Comparison of ENCODE assay signal across 16 mouse cellular contexts in the genomic region with DNA sequence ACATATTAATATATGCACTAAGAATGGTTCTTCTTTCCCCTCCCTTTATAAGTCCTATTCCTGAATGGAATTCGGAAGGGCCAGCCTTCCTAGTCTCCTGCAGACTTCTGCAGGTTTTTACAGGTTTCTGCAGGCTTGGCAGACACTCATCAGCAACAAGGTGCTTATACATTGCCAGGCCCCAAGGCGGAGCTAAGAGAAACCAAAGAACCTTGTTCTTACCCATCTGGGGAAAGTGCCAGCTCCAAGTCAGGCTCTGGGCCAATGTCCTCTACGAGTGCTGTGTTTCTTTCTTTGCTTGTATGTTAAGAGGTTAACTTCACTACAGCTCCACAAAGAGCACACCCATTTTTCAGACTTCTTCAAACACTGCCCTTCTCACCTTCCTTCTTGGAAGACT. TPM values are rescaled to one million over a fixed set of nuclear protein-coding genes. Genes with fewer than 3 reads are reported as not detected.
DNase-seq lines count a peak whose midpoint lies in the region; ATAC-seq and TF ChIP-seq lines count a peak whose summit lies in the region.
"Had no signal": no experiment of that assay in that cellular context is flagged by ENCODE, and none has a peak within 500 bp of the region (broad histone marks: within the 10 kb centered on the region; RNA-seq: fewer than 3 reads in every experiment).

No protein-coding gene starts in this region.

- no peaks in the 10 kb centered on the region for H3K4me1 ChIP-seq in kidney, adult 2 months (ENCODE audit: control insufficient read depth, insufficient read depth, low read length)
- no peaks in the 10 kb centered on the region for H3K4me1 ChIP-seq in kidney, embryonic 14.5 days (ENCODE audit: control insufficient read depth, insufficient read depth, low read length)
- H3K4me1 ChIP-seq in embryonic facial prominence, embryonic 14.5 days (ENCODE audit: control insufficient read depth, insufficient read depth, low read length) = no peaks in the 10 kb centered on the region
- no peaks in the 10 kb centered on the region for H3K4me1 ChIP-seq in liver, embryonic 12.5 days
- H3K4me1 ChIP-seq: hindbrain, embryonic 15.5 days; neural tube, embryonic 15.5 days had no signal

- ATAC-seq in kidney, embryonic 14.5 days (ENCODE audit: low FRiP score, low TSS enrichment) = no peak
- ATAC-seq in embryonic facial prominence, embryonic 14.5 days (ENCODE audit: low read depth) = peak; percentile 71; the same call in 1 of the 2 replicates
- ATAC-seq in liver, embryonic 12.5 days = no peak
- ATAC-seq: activated CD4-positive, CD25-positive, alpha-beta regulatory T cell, adult 4 months had no signal

- H3K27ac ChIP-seq in kidney, adult 2 months (ENCODE audit: insufficient read depth, low read depth, low read length) = no peak overlapping the region
- H3K27ac ChIP-seq in kidney, embryonic 14.5 days (ENCODE audit: low read depth, low read length) = no peak overlapping the region
- no peak overlapping the region for H3K27ac ChIP-seq in embryonic facial prominence, embryonic 14.5 days (replicated peaks; ENCODE audit: low read depth, low read length)
- H3K27ac ChIP-seq in liver, embryonic 12.5 days = no peak overlapping the region
- H3K27ac ChIP-seq: hindbrain, embryonic 15.5 days; neural tube, embryonic 15.5 days had no signal

- no peak overlapping the region for H3K4me2 ChIP-seq in kidney, embryonic 14.5 days (replicated peaks; ENCODE audit: low read depth, low read length)
- no peak overlapping the region for H3K4me2 ChIP-seq in embryonic facial prominence, embryonic 14.5 days (ENCODE audit: low read depth, low read length)
- no peak overlapping the region for H3K4me2 ChIP-seq in liver, embryonic 12.5 days
- H3K4me2 ChIP-seq: hindbrain, embryonic 15.5 days; neural tube, embryonic 15.5 days had no signal

- TF ChIP-seq POLR2A in kidney, adult 2 months (IDR thresholded peaks at IDR 0.05; ENCODE audit: low read depth, low read length) = no peak

- 27% methylated on average over 3 of the region's 3 CpGs for WGBS in kidney, adult 2 months
- 67% methylated on average over 3 of the region's 3 CpGs for WGBS in kidney, embryonic 14.5 days
- WGBS in embryonic facial prominence, embryonic 14.5 days = 52% methylated on average over 3 of the region's 3 CpGs
- WGBS in liver, embryonic 12.5 days (ENCODE audit: insufficient replicate concordance) = 51% methylated on average over 3 of the region's 3 CpGs

- peak; percentile 77 for DNase-seq in kidney, adult 2 months
- peak; percentile 77 for DNase-seq in embryonic facial prominence, embryonic 14.5 days (ENCODE audit: low spot score)
- DNase-seq in kidney, postnatal 10 days = peak; percentile 18
- DNase-seq in lung, postnatal 10 days = peak; percentile 3
- DNase-seq in spleen, postnatal 10 days (ENCODE audit: low spot score in 2 of 2) = no peak
- DNase-seq: cerebellum, adult 9-11 months; liver; right cerebral cortex, adult 18-20 months; thymus, adult 18-20 months had no signal

- H3K36me3 ChIP-seq in kidney, adult 2 months (ENCODE audit: control insufficient read depth, insufficient read depth, low read length) = no peaks in the 10 kb centered on the region
- no peaks in the 10 kb centered on the region for H3K36me3 ChIP-seq in kidney, embryonic 14.5 days (ENCODE audit: control insufficient read depth, insufficient read depth, low read length)
- no peaks in the 10 kb centered on the region for H3K36me3 ChIP-seq in embryonic facial prominence, embryonic 14.5 days (ENCODE audit: control insufficient read depth, insufficient read depth, low read length)
- no peaks in the 10 kb centered on the region for H3K36me3 ChIP-seq in liver, embryonic 12.5 days
- H3K36me3 ChIP-seq: hindbrain, embryonic 15.5 days; neural tube, embryonic 15.5 days had no signal

- no peak for TF ChIP-seq CTCF in kidney, adult 2 months (conservative IDR thresholded peaks at IDR 0.05; ENCODE audit: insufficient read depth, insufficient read length, low read depth, low read length)

- H3K27me3 ChIP-seq in kidney, adult 2 months (replicated peaks; ENCODE audit: control insufficient read depth, insufficient read depth, low read length) = no peaks in the 10 kb centered on the region
- H3K27me3 ChIP-seq in kidney, embryonic 14.5 days (ENCODE audit: control insufficient read depth, insufficient read depth, low read length) = no peaks in the 10 kb centered on the region
- no peaks in the 10 kb centered on the region for H3K27me3 ChIP-seq in embryonic facial prominence, embryonic 14.5 days (replicated peaks; ENCODE audit: control insufficient read depth, insufficient read depth, low read length)
- H3K27me3 ChIP-seq in liver, embryonic 12.5 days (replicated peaks) = no peaks in the 10 kb centered on the region
- H3K27me3 ChIP-seq: CH12.LX; hindbrain, embryonic 15.5 days; neural tube, embryonic 15.5 days had no signal

- no peak overlapping the region for H3K9ac ChIP-seq in kidney, embryonic 14.5 days (ENCODE audit: low read depth, low read length)
- no peak overlapping the region for H3K9ac ChIP-seq in embryonic facial prominence, embryonic 14.5 days (ENCODE audit: low read depth, low read length)
- no peak overlapping the region for H3K9ac ChIP-seq in liver, embryonic 12.5 days
- H3K9ac ChIP-seq: hindbrain, embryonic 15.5 days; neural tube, embryonic 15.5 days had no signal

- no peaks in the 10 kb centered on the region for H3K9me3 ChIP-seq in kidney, embryonic 14.5 days (ENCODE audit: control insufficient read depth, low read length)
- no peaks in the 10 kb centered on the region for H3K9me3 ChIP-seq in embryonic facial prominence, embryonic 14.5 days (ENCODE audit: control insufficient read depth, low read length)
- no peaks in the 10 kb centered on the region for H3K9me3 ChIP-seq in liver, embryonic 12.5 days (replicated peaks)
- H3K9me3 ChIP-seq: hindbrain, embryonic 15.5 days; neural tube, embryonic 15.5 days had no signal

- no peak overlapping the region for H3K4me3 ChIP-seq in kidney, adult 2 months (ENCODE audit: insufficient read depth, low read depth, low read length)
- no peak overlapping the region for H3K4me3 ChIP-seq in kidney, embryonic 14.5 days (ENCODE audit: low read length)
- no peak overlapping the region for H3K4me3 ChIP-seq in embryonic facial prominence, embryonic 14.5 days (ENCODE audit: low read depth, low read length)
- H3K4me3 ChIP-seq in liver, embryonic 12.5 days = no peak overlapping the region
- H3K4me3 ChIP-seq: hindbrain, embryonic 15.5 days; neural tube, embryonic 15.5 days had no signal

RNA-seq across cellular contexts. Expression of a gene that starts 24.0 kb away (rescaled TPM):
- not detected in 2 replicates for polyA plus RNA-seq in kidney, adult 2 months (2012; rRNA removed)
- not detected in 2 replicates for polyA plus RNA-seq in kidney, embryonic 14.5 days (2014; fragmentation: Nextera tagmentation; extraction: Ambion mirVana)
- not detected in 2 replicates for polyA plus RNA-seq in embryonic facial prominence, embryonic 14.5 days (2014; fragmentation: Nextera tagmentation; extraction: Ambion mirVana)
- polyA plus RNA-seq in liver, embryonic 12.5 days (2016; fragmentation: Nextera tagmentation; extraction: Ambion mirVana) = not detected in 2 replicates
- polyA plus RNA-seq: activated CD4-positive, CD25-positive, alpha-beta regulatory T cell, adult 4 months; heart, embryonic 16.5 days; hindbrain, embryonic 15.5 days; neural tube, embryonic 15.5 days had no signal

RNA-seq across cellular contexts. Expression of a gene that starts 32.0 kb away (rescaled TPM):
- polyA plus RNA-seq in kidney, adult 2 months (2012; rRNA removed) = not detected in 2 replicates
- polyA plus RNA-seq in kidney, embryonic 14.5 days (2014; fragmentation: Nextera tagmentation; extraction: Ambion mirVana) = not detected in 2 replicates
- polyA plus RNA-seq in embryonic facial prominence, embryonic 14.5 days (2014; fragmentation: Nextera tagmentation; extraction: Ambion mirVana) = 3.3 and 6.1 TPM in 2 replicates
- polyA plus RNA-seq in liver, embryonic 12.5 days (2016; fragmentation: Nextera tagmentation; extraction: Ambion mirVana) = not detected in 2 replicates
- polyA plus RNA-seq: activated CD4-positive, CD25-positive, alpha-beta regulatory T cell, adult 4 months; heart, embryonic 16.5 days; hindbrain, embryonic 15.5 days; neural tube, embryonic 15.5 days had no signal

RNA-seq across cellular contexts. Expression of a gene that starts 38.7 kb away (rescaled TPM):
- not detected in 2 replicates for polyA plus RNA-seq in kidney, adult 2 months (2012; rRNA removed)
- not detected in 2 replicates for polyA plus RNA-seq in kidney, embryonic 14.5 days (2014; fragmentation: Nextera tagmentation; extraction: Ambion mirVana)
- polyA plus RNA-seq in embryonic facial prominence, embryonic 14.5 days (2014; fragmentation: Nextera tagmentation; extraction: Ambion mirVana) = 0.43 and 1.1 TPM in 2 replicates
- polyA plus RNA-seq in liver, embryonic 12.5 days (2016; fragmentation: Nextera tagmentation; extraction: Ambion mirVana) = not detected in 2 replicates
- polyA plus RNA-seq: activated CD4-positive, CD25-positive, alpha-beta regulatory T cell, adult 4 months; heart, embryonic 16.5 days; hindbrain, embryonic 15.5 days; neural tube, embryonic 15.5 days had no signal

RNA-seq across cellular contexts. Expression of a gene that starts 43.0 kb away (rescaled TPM):
- polyA plus RNA-seq in kidney, adult 2 months (2012; rRNA removed) = not detected in 2 replicates
- polyA plus RNA-seq in kidney, embryonic 14.5 days (2014; fragmentation: Nextera tagmentation; extraction: Ambion mirVana) = not detected in 2 replicates
- polyA plus RNA-seq in embryonic facial prominence, embryonic 14.5 days (2014; fragmentation: Nextera tagmentation; extraction: Ambion mirVana) = not detected in 2 replicates
- not detected in 2 replicates for polyA plus RNA-seq in liver, embryonic 12.5 days (2016; fragmentation: Nextera tagmentation; extraction: Ambion mirVana)
- polyA plus RNA-seq: activated CD4-positive, CD25-positive, alpha-beta regulatory T cell, adult 4 months; heart, embryonic 16.5 days; hindbrain, embryonic 15.5 days; neural tube, embryonic 15.5 days had no signal

RNA-seq across cellular contexts. Expression of a gene that starts 50.2 kb away (rescaled TPM):
- polyA plus RNA-seq in kidney, adult 2 months (2012; rRNA removed) = not detected in 2 replicates
- polyA plus RNA-seq in kidney, embryonic 14.5 days (2014; fragmentation: Nextera tagmentation; extraction: Ambion mirVana) = not detected in 2 replicates
- polyA plus RNA-seq in embryonic facial prominence, embryonic 14.5 days (2014; fragmentation: Nextera tagmentation; extraction: Ambion mirVana) = 0.80 and 3.1 TPM in 2 replicates
- not detected in 2 replicates for polyA plus RNA-seq in liver, embryonic 12.5 days (2016; fragmentation: Nextera tagmentation; extraction: Ambion mirVana)
- polyA plus RNA-seq: activated CD4-positive, CD25-positive, alpha-beta regulatory T cell, adult 4 months; heart, embryonic 16.5 days; hindbrain, embryonic 15.5 days; neural tube, embryonic 15.5 days had no signal

Comparison
In these comparisons a context has a peak if more than half of its experiments do, and no peak if none do; other contexts are left out.
1. DNase-seq: peak in kidney, adult 2 months (single experiment), embryonic facial prominence, embryonic 14.5 days (single experiment), kidney, postnatal 10 days (single experiment) and lung, postnatal 10 days (single experiment); none in spleen, postnatal 10 days (0 of 2).